Mouse (Mus musculus) brain, embryonic 14.5 days (tissue): ENCODE data around the gene Rubcn. TPM values are rescaled to one million over a fixed set of nuclear protein-coding genes. Genes with fewer than 3 reads are reported as not detected.

Experiments
- DNase-seq: peaks from one replicate; pipeline ENCODE4 v3.0.0-alpha.2; 2011; ENCODE audit warnings: low read depth
- CTCF ChIP-seq: fragments of 200-500 bp; IDR thresholded peaks from 2 replicates; pipeline ENCODE4 v1.5.1; 2012; ENCODE audit warnings: inconsistent platforms, mild to moderate bottlenecking, moderate library complexity, borderline replicate concordance; ENCODE audit not compliant: insufficient read depth, insufficient read length; ENCODE audit errors: extremely low read depth
- POLR2A ChIP-seq: fragments of 200-500 bp; IDR thresholded peaks from 2 replicates; pipeline ENCODE4 v1.6.1; 2012; ENCODE audit warnings: mild to moderate bottlenecking, inconsistent platforms, borderline replicate concordance; ENCODE audit not compliant: poor library complexity, insufficient read depth, insufficient read length, severe bottlenecking; ENCODE audit errors: extremely low read depth
- polyA plus RNA-seq: library from polyadenylated mRNA; depleted of rRNA; stranded (reverse); fragments of >200 nt; gene quantifications from 2 replicates; pipeline ENCODE4 v1.2.3, GENCODE M21; 2012; rRNA removed

The Rubcn gene
- polyA plus RNA-seq, 1 experiment = 60.1 TPM

- peak; percentile 74 for DNase-seq
- TF ChIP-seq POLR2A (no peak), CTCF (no peak)
These were observed 94.1 kb downstream of the Rubcn start for GRCm38 (mm10) chr16:32783324-32784062.

GRCm38 (mm10) chr16:32778956-32779355 is 98.6 kb downstream of the Rubcn start:
- TF ChIP-seq CTCF (no peak), POLR2A (no peak)
- no peak for DNase-seq

GRCm38 (mm10) chr16:32776676-32777075 is 100.9 kb downstream of the Rubcn start:
- TF ChIP-seq CTCF (no peak), POLR2A (no peak)
- DNase-seq = no peak

Other genes with a start within 250 kb of the Rubcn start
- gene Tnk2, start 233.9 kb downstream of the Rubcn start, polyA plus RNA-seq = 127 and 134 TPM in 2 replicates
- gene Muc4, start 141.9 kb downstream of the Rubcn start, polyA plus RNA-seq = 0.01 and 0.07 TPM in 2 replicates
- gene Muc20, start 80.3 kb downstream of the Rubcn start, polyA plus RNA-seq = 0.03 and 0.05 TPM in 2 replicates
- gene Smbd1, start 67.3 kb downstream of the Rubcn start, polyA plus RNA-seq = not detected in 2 replicates
- 51.6 and 55.4 TPM in 2 replicates for gene Fyttd1, start 266 bp downstream of the Rubcn start, polyA plus RNA-seq
- 63.0 and 65.4 TPM in 2 replicates for gene Lrch3, start 36.3 kb upstream of the Rubcn start, polyA plus RNA-seq
- gene Iqcg, start 178.5 kb upstream of the Rubcn start, polyA plus RNA-seq = 1.4 and 2.7 TPM in 2 replicates
- gene Rpl35a, start 178.7 kb upstream of the Rubcn start, polyA plus RNA-seq = 746 and 817 TPM in 2 replicates
- 5.8 and 9.6 TPM in 2 replicates for gene Lmln, start 184.8 kb upstream of the Rubcn start, polyA plus RNA-seq